Mouse (Mus musculus): ENCODE measurements around the gene Dcpp3.
A peak's percentile ranks its signal among the peaks of the same experiment; 100 is the strongest.
"Not testable (repeated sequence)": the region's sequence is repeated elsewhere in the genome, so short reads cannot be mapped to it uniquely, and the experiment has no call there.

Gene Dcpp3

GRCm38 (mm10) chr17:23917158-23917557 lies at the start of gene Dcpp3:
Gene Dcpp3, plus strand, starts transcription at chr17:23917458.
- not testable (repeated sequence) for H3K36me3 ChIP-seq (ENCODE audit: insufficient read depth, low read length); H3K27me3 ChIP-seq (ENCODE audit: insufficient read depth, low read length); H3K4me1 ChIP-seq (replicated peaks; ENCODE audit: low read depth, low read length); H3K4me3 ChIP-seq (replicated peaks; ENCODE audit: low read length); H3K9me3 ChIP-seq (ENCODE audit: low read length)

DNA sequence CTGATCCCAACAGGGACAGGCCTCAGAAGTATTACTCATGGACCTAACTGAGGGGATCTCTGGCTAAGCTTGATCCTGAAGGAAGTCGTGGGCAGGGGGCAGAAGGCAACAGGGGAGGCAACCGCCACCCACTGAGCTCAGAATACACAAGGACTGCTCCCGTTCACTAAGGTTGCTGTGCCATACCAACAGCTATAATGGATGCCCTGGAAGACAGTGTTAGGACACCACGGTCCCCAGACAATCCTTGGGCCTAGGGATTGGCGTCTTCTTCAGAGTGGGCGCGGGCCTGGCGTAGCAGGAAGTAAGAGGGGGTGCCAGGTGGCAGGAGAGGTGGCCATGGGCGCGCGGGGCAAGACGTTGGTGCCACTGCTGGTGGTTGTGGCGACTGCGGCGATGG lies 49.5 kb upstream of the Dcpp3 start, which contains the start of gene Prss21:
Gene Prss21 (plus strand): TSS at position 301 of the 400 bp plus-strand sequence.
- no peak for TF ChIP-seq NANOG (IDR thresholded peaks at IDR 0.05; ENCODE audit: borderline replicate concordance, low read length)
- Histone ChIP-seq H3K9me3 (ENCODE audit: low read length) (peaks cover 4% of the 10 kb centered on the region; the same call in 1 of the 2 replicates), H3K4me1 (replicated peaks; ENCODE audit: low read depth, low read length) (peaks cover 10% of the 10 kb centered on the region), H3K36me3 (ENCODE audit: insufficient read depth, low read length) (no peaks in the 10 kb centered on the region), H3K4me3 (replicated peaks; ENCODE audit: low read length) (peak within 1 kb of the TSS; percentile 52), H3K27me3 (ENCODE audit: insufficient read depth, low read length) (peaks cover 6% of the 10 kb centered on the region)

DNA sequence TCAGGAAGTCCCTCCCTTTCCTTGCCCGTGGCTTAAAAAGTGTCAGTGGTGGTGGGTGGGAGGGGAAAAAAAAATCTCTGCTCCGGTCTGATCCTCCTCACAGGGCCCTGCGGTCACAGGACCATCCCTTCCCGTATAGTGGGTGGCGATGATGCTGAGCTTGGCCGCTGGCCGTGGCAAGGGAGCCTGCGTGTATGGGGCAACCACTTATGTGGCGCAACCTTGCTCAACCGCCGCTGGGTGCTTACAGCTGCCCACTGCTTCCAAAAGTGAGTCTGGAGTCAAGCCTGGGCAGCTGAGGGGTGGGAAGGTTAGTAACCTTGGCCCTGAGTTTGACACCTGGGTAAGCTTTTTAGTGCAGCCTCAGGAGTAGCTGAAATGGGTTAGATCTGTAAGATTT lies 48.7 kb upstream of the Dcpp3 start:
- Histone ChIP-seq H3K36me3 (ENCODE audit: insufficient read depth, low read length) (no peaks in the 10 kb centered on the region), H3K9me3 (ENCODE audit: low read length) (peaks cover 4% of the 10 kb centered on the region; the same call in 1 of the 2 replicates), H3K27me3 (ENCODE audit: insufficient read depth, low read length) (peaks cover 6% of the 10 kb centered on the region), H3K4me3 (replicated peaks; ENCODE audit: low read length) (peak overlapping the region; percentile 52; the same call in 1 of the 2 replicates), H3K4me1 (replicated peaks; ENCODE audit: low read depth, low read length) (peaks cover 10% of the 10 kb centered on the region)
- no peak for TF ChIP-seq CTCF (conservative IDR thresholded peaks at IDR 0.05; ENCODE audit: low read length)
- TF ChIP-seq NANOG (IDR thresholded peaks at IDR 0.05; ENCODE audit: borderline replicate concordance, low read length) = no peak
- TF ChIP-seq POU5F1 (IDR thresholded peaks at IDR 0.05; ENCODE audit: borderline replicate concordance, low read length) = no peak

GRCm38 (mm10) chr17:23873884-23874856 lies 43.1 kb upstream of the Dcpp3 start:
- no peaks in the 10 kb centered on the region for H3K4me1 ChIP-seq (replicated peaks; ENCODE audit: low read depth, low read length)

GRCm38 (mm10) chr17:23876741-23877140 lies 40.5 kb upstream of the Dcpp3 start:
- H3K4me3 ChIP-seq (replicated peaks; ENCODE audit: low read length) = no peak overlapping the region
- no peaks in the 10 kb centered on the region for H3K36me3 ChIP-seq (ENCODE audit: insufficient read depth, low read length)
- no peaks in the 10 kb centered on the region for H3K27me3 ChIP-seq (ENCODE audit: insufficient read depth, low read length)
- H3K9me3 ChIP-seq (ENCODE audit: low read length) = peaks cover 38% of the 10 kb centered on the region
- TF ChIP-seq POU5F1 (IDR thresholded peaks at IDR 0.05; ENCODE audit: borderline replicate concordance, low read length) (no peak), NANOG (IDR thresholded peaks at IDR 0.05; ENCODE audit: borderline replicate concordance, low read length) (no peak), CTCF (conservative IDR thresholded peaks at IDR 0.05; ENCODE audit: low read length) (no peak)
- no peaks in the 10 kb centered on the region for H3K4me1 ChIP-seq (replicated peaks; ENCODE audit: low read depth, low read length)

More at GRCm38 (mm10) chr17:23873884-23874856, 43.1 kb upstream of the Dcpp3 start:
- Histone ChIP-seq H3K4me3 (replicated peaks; ENCODE audit: low read length) (no peak overlapping the region), H3K9me3 (ENCODE audit: low read length) (peaks cover 38% of the 10 kb centered on the region), H3K27me3 (ENCODE audit: insufficient read depth, low read length) (peaks cover 2% of the 10 kb centered on the region), H3K36me3 (ENCODE audit: insufficient read depth, low read length) (no peaks in the 10 kb centered on the region)
- TF ChIP-seq CTCF (conservative IDR thresholded peaks at IDR 0.05; ENCODE audit: low read length) (peak; percentile 57), NANOG (IDR thresholded peaks at IDR 0.05; ENCODE audit: borderline replicate concordance, low read length) (no peak)

GRCm38 (mm10) chr17:23877166-23877565 lies 40.1 kb upstream of the Dcpp3 start:
- H3K4me3 ChIP-seq (replicated peaks; ENCODE audit: low read length) = no peak overlapping the region
- H3K9me3 ChIP-seq (ENCODE audit: low read length) = peaks cover 38% of the 10 kb centered on the region
- no peak for TF ChIP-seq NANOG (IDR thresholded peaks at IDR 0.05; ENCODE audit: borderline replicate concordance, low read length)
- TF ChIP-seq CTCF (conservative IDR thresholded peaks at IDR 0.05; ENCODE audit: low read length) = no peak
- H3K36me3 ChIP-seq (ENCODE audit: insufficient read depth, low read length) = no peaks in the 10 kb centered on the region
- H3K27me3 ChIP-seq (ENCODE audit: insufficient read depth, low read length) = no peaks in the 10 kb centered on the region
- H3K4me1 ChIP-seq (replicated peaks; ENCODE audit: low read depth, low read length) = no peaks in the 10 kb centered on the region

DNA sequence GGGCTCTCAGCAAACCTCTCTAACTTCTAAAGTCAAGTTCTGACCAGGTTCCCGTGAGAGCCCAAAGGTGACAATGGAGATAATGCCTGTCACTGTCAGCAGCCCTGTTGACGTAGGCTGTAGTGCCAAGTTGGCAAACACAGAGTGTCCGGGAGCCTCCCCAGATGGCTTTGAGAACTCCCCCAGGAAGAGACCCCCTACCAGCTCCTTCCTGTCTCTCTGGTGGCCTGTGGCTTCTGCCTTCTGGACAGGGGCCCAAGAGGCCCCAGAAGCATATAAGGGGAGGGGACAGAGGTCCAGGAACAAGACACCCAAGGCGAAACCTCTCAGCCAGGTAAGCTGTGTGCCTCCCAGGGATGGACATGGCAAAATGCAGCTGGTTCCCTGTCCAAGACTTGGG lies 36.7 kb upstream of the Dcpp3 start, which contains the start of the genes Dcpp1 and Dcpp2:
Gene Dcpp1 (plus strand): TSS at position 301 of the 400 bp plus-strand sequence.
Gene Dcpp2 (plus strand): TSS at position 305 of the 400 bp plus-strand sequence.
- not testable (repeated sequence) for H3K4me1 ChIP-seq (replicated peaks; ENCODE audit: low read depth, low read length); H3K36me3 ChIP-seq (ENCODE audit: insufficient read depth, low read length); H3K27me3 ChIP-seq (ENCODE audit: insufficient read depth, low read length); H3K4me3 ChIP-seq (replicated peaks; ENCODE audit: low read length)
- H3K9me3 ChIP-seq (ENCODE audit: low read length) = peaks cover 44% of the 10 kb centered on the region

DNA sequence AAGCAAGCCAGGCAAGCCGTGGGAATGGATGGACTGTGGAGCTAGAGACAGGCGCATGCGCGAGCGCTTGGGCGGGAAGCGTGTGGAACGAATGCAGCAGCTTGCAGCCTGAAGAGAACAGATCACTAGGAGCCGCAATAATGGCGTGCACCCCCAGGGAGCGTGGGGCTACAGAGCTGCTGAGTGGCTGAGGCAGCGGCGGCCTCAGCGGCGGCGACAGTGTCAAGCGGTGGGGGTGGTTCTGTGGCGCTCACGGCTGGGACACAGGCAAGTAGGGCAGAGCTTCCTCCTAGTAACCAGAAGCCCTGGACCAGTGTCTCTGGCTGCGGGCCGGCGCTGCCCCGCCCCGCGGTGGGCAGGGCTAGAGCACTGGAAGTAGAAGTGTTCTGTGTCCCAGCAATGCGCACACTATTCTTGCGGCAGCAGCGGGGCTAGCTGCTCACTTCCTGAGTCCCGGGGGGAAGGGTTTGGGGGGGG lies 7.3 kb downstream of the Dcpp3 start:
- TF ChIP-seq NANOG (IDR thresholded peaks at IDR 0.05; ENCODE audit: borderline replicate concordance, low read length) = no peak
- TF ChIP-seq CTCF (conservative IDR thresholded peaks at IDR 0.05; ENCODE audit: low read length) = no peak
- no peak for TF ChIP-seq POU5F1 (IDR thresholded peaks at IDR 0.05; ENCODE audit: borderline replicate concordance, low read length)
- peak overlapping the region; percentile 66 for H3K4me3 ChIP-seq (replicated peaks; ENCODE audit: low read length)
- no peaks in the 10 kb centered on the region for H3K27me3 ChIP-seq (ENCODE audit: insufficient read depth, low read length)
- H3K36me3 ChIP-seq (ENCODE audit: insufficient read depth, low read length) = no peaks in the 10 kb centered on the region
- peaks cover 51% of the 10 kb centered on the region for H3K9me3 ChIP-seq (ENCODE audit: low read length)
- H3K4me1 ChIP-seq (replicated peaks; ENCODE audit: low read depth, low read length) = no peaks in the 10 kb centered on the region

- Histone ChIP-seq H3K36me3 (ENCODE audit: insufficient read depth, low read length) (no peaks in the 10 kb centered on the region), H3K27me3 (ENCODE audit: insufficient read depth, low read length) (no peaks in the 10 kb centered on the region), H3K9me3 (ENCODE audit: low read length) (peaks cover 56% of the 10 kb centered on the region), H3K4me3 (replicated peaks; ENCODE audit: low read length) (peak overlapping the region; percentile 66), H3K4me1 (replicated peaks; ENCODE audit: low read depth, low read length) (no peaks in the 10 kb centered on the region)
- TF ChIP-seq CTCF (conservative IDR thresholded peaks at IDR 0.05; ENCODE audit: low read length) (no peak), POU5F1 (IDR thresholded peaks at IDR 0.05; ENCODE audit: borderline replicate concordance, low read length) (no peak), NANOG (IDR thresholded peaks at IDR 0.05; ENCODE audit: borderline replicate concordance, low read length) (no peak)
Measured at GRCm38 (mm10) chr17:23925090-23925493, 7.8 kb downstream of the Dcpp3 start.
